Mouse (Mus musculus) frontal cortex, adult 2 months (tissue): ENCODE data around the gene Ccdc82. TPM values are rescaled to one million over a fixed set of nuclear protein-coding genes. Genes with fewer than 3 reads are reported as not detected.

Source experiments
- DNase-seq, 2 experiments: peaks; one replicate each; pipeline ENCODE4 v3.0.0; 2022; ENCODE audit warnings: low spot score in 1 of 2; ENCODE audit errors: extremely low spot score in 1 of 2
- polyA plus RNA-seq: library from polyadenylated mRNA; depleted of rRNA; stranded (reverse); fragments of >200 nt; gene quantifications from 2 replicates; pipeline ENCODE4 v1.2.3, GENCODE M21; 2012

Ccdc82 gene
- polyA plus RNA-seq, 1 experiment: 19.4 TPM

DNA sequence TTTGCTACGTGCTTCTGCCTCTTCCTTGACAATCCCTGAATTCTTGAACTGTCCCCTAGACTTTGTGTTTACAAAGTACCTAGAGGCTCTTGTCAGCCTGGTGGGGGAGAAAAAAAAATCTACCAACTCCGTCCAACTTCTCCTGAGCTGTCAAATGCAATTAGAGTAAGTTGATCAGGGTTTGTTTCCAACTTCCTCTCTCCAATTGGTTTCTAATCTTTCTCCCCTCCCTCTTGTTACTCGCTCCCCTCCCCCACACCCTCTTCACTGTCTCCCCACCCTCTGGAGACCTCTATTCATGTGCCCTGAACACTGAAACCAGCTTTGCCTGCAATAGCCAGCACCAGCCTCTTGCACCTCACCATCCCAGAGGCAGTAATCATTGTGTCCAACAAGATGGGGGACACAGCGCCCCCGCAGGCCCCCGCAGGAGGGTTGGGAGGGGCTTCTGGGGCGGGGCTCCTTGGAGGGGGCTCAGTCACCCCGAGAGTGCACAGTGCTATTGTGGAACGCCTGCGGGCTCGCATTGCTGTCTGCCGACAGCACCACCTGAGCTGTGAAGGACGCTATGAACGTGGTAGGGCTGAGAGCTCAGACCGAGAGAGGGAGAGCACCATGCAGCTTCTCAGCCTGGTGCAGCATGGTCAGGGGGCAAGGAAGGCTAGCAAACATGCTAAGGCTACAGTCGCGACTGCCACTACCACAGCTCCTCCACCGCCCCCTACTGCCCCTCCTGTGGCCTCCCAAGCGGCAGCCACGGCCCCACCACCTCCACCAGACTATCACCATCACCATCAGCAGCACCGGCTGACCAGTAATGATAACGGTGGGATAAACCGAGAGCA, 51.1 kb downstream of the Ccdc82 start, which contains the start of gene Maml2:
Gene Maml2, plus strand, starts transcription at position 290 of the 845 bp plus-strand sequence.
- DNase-seq: peak in 1 of 2 experiments; percentile 28

DNA sequence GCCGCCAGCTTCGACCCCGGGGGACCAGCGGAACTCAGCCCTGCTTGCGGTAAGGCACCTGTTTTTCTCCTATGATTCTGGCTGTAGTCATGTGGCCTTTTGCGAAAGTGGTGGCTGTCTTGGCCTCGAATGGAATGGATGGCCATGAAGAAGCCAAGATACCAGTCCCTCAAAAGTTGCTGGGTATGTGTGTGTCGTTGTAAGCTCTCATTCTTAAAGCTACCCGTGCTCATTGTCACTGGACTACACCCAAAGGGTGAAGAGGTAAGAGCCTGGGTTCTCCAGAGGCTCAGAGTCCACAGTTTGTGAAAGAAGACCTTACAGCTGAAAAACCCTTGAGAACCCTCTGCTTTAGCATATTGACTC, 51.7 kb downstream of the Ccdc82 start:
- DNase-seq: no peak

DNA sequence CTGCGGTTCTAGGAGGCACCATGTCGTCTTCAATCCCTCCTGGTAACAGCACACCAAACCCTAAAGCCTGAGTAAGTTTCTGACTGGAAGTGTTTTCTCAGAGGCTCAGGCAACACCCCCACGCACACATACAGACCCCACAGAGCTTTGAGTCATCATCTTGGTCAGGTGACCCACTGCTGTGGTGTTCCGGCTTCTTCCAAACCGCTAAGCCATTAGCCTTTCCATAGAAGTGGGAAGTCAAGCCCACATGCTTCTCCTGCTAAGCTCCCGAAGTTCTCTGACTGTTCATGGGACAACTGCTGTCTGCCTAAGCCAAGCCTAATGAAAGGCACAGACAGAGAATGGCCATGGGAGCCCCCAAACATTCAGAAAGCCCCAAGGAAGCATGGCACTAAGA, 52.4 kb downstream of the Ccdc82 start:
- DNase-seq: peak in 1 of 2 experiments; percentile 17

DNA sequence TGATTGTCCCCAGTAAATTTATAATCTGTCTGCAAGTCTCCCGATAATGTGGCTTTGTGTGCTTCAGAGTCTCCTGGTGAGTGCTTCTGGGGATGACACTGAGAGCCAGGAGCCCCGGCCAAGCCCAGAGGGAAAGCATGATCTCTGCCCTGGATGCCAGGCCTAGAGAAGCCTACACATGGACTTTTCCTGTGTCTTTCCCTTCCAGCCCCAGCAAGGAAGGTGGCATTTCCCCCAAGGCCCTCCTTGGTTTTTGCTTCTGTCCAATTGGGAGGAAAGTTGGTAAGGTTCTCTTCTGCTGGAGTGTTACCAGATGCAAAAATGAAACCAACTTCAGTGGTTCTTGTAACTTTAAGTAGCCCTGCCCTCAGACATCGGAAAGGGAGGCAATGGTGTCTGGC, 53.3 kb downstream of the Ccdc82 start:
- peak in 1 of 2 experiments; percentile 16 for DNase-seq

DNA sequence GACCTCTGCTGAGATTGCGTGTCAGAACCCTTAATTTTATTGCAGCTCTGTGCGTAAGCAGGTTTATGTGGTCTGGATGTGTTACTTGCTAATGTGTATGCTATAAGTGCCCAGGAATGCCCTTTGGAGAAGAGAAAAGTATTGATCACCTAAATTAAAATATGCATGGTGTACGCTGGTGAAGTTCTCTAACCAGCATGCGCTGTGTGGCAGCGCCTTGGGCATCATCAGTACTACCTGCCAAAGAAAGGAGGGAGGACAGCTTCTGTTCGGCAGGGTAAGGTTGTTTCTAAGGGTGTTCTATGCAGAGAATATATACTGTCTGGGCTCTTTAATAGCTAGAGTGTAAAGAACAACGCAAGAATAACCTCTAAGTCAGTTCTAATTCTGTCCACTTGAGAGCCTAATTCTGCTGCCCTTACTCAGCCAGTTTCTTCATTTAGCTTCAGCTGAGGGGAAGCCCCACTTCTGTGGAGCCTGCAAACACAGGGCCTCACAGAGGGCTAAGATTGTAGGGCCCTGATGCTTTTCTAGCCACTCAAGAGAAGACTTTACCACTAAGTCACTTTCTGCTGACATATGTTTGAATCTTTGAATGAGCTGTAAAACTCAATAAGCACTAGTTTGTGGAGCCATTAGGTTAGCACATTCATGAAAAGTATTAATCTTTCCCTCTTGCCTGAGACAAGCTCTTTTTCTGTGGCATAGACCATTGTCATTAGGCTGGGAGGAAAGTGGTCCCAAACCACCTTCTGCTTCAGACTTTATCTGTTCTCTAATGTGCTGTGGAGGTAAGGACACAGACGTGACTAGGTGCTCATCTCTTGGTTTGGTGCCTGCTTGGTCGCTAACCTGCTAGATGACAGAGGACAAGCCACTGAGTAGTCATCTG, 54.4 kb downstream of the Ccdc82 start:
- DNase-seq: no peak

DNA sequence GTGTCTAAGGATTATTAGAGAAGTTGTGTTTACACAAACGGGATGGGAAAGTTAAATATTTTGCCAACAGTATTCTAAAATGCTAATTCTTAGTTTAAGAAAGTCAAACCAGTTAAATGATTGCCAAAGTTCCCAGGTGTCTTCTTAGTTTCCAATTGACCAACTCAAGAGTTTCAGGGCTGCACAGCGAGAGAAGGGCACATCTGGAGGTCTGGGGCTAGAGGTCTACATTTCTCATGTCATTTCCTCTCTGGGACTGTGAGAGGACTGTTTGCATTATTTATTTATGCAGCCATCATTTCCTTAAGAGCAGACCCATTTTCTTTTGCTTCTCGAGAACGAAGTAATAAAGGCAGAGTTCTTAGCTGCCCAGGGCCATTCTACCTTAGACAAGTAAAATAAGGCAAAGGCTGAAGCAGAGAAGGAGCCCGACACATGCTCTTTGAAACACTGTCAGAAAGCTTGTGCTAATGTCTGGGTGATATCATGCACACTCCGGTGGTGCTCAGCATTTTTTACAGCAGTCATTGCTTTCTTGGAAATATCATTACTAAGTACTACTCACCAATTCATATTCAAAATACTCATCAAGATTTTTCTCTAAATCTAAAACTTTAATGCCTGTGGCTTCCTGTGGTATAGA, 55.5 kb downstream of the Ccdc82 start:
- no peak for DNase-seq

DNA sequence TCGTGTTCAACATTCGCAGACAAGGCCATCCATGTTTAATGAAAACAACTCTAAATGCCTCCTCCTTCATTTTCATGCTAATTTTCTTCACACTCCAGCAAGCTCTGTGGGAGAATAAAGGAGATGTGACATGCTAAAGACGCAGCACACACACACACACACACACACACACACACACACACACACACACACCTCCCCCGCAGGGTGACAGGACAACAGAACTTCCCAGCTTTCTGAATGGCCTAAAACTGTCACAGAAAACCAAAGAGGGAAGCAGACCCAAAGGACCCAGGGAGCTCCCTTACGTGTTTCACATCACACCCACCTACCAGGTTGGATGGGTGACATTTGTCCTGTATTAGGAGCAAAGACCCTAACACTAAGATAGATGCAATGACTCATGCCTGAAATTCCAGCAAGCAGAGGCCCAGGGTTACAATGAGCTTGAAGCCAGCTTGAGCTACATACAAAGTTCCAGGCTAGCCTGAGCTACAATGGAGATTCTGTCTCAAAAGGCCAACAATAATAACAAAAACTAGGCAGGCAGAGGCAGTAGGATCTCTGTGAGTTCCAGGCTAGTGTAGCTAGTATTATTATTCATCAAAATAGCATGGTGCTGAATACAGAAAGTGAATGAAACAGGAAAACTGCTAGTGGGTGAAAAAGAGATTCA, 56.5 kb downstream of the Ccdc82 start:
- no peak for DNase-seq

DNA sequence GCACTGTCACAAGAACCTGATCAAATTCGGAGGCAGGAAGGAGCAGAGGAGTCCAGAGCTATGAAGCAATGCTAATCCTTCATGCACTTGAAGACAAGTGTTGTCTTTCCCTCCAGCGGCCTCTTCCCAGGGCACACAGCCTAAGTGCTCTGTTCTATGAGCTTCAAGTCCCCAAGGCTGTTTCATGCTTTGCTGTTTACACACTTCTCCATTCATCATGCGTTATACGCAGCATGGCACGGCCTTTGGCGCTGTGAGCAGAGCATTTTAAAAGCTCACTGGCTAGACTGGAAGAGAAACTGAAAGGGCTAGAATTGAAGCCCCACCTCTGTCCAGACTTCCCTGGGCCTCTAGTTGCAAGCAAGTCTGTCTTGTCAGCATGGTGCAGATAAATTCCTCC, 57.2 kb downstream of the Ccdc82 start:
- no peak for DNase-seq

DNA sequence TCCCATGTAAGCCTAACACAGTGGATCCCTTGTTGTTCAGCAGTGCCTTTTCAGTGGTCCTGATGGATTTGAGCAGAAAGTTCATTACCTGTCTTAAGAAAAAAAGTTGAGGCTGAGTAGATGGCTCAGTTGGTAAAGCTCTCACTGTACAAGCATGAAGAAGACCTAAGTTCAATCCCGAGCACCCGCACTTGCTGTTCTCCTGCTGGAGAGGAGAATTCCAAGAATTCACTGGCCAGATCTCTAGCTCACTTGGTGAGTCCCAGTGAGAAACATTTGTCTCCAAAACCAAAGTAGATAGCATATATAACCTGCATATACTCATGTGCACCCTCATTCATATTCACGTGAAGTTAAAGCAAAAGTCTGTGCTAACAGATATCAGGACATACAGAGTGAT, 59.7 kb downstream of the Ccdc82 start:
- DNase-seq: no peak

DNA sequence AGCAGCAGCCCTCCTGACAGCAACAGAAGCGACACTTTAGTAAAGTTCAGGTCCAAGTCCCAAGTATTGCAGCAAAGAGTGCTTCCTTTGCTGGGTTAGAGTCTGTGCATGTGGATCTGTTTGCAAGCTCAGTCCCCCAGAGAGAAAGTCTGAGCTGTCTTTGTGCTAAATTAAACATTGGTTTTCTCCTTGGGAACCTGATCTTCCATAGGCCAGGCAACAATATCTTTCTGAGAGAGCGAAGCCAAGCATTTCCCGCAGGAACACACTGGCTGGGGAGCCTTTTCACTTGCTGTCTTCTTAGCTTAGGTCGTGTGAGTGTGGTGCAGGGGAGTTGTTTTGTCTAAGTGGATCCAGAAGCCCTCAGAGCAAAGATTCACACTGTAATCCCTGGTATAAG, 60.5 kb downstream of the Ccdc82 start:
- DNase-seq: no peak

DNA sequence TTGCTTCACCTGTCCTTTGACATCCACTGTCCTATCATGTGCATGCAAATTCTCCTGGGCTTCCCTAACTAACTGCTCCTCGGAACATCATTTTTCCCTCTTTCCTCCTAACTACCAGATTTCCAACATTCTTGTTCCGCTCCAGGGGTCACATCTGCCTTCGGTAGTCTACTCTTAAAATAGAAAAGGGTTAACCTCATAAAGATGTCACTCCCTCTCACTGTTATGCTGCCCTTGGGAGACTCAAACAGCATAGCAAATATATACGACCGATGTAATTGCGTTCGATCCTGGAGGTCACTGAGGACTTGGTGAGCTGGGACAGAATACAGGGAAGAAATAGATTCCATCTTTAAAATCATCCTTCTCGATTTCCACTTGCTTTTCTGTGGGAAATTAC, 62.0 kb downstream of the Ccdc82 start:
- DNase-seq: no peak

DNA sequence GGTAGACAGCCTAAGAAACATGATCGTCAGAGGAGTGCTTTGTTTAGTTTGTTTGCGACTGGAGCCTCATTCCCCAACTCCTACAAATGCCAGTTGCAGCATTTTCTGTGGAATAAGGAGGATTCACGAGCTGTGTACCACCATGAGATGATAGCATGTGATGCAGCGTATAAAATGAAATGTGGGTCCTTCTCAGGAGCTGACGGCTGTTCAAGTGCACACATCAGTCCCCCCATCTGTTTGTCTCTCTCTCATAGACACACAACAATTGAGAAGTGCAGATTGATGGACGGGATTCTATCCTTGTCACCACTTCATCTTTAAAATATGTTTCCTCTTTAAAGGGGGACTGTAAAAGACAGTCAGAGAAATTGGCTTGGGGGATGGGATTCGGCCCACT, 63.1 kb downstream of the Ccdc82 start:
- DNase-seq: no peak

DNA sequence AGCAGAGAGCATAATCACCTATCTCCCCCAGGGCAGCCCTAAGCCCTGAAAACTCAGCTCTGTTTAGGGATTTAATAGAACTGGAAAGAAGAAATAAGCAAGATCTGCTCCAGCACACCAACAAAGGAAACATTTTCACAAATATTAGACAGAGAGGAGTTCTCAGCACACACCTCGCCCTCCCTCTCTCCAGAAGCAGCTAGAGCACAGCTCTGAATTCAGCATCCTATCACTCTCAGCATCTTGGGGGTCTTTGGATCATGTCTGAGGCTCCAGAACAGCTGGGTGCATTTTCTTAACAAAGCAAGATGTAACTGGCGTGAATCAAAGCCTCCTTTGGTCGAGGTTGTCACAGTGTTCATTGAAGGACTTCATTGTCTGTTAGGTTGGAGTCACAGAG, 63.5 kb downstream of the Ccdc82 start:
- DNase-seq: no peak

DNA sequence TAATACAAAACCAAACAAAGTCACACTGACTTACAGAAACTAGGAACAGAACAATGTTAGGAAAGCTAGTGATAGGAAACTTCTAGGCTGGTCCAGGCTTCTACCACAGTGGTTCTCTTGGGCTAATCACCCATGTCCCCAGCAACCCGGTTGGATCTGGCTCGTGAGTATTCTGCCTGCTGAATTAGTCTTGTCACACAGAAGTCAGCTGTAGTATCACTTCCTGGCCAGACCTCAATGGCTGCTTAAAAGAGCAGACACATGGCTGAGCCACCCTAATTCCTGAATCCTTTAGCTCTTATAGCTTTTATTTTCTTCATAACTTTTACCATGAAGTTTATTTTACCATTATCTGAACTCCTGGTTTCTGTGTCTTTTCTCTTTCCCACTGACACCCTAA, 64.3 kb downstream of the Ccdc82 start:
- no peak for DNase-seq

DNA sequence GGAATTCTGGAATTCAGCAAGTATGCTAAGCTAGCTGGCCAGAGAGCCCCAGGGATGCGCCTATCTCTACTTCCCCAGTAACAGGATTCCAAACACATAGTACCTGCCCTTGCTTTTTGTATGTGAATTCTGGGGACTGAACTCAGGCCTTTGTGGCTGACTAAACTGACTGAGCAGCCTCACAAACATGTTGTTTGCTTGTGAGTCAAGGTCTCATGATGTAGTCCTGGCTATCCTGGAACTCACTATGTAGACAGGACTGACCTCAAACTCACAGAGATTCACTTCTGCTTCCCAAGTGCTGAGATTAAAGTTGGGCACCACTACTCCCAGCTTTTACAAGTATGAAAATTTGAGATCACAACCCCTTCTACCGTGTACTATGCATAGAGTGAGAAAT, 67.2 kb downstream of the Ccdc82 start:
- no peak for DNase-seq

DNA sequence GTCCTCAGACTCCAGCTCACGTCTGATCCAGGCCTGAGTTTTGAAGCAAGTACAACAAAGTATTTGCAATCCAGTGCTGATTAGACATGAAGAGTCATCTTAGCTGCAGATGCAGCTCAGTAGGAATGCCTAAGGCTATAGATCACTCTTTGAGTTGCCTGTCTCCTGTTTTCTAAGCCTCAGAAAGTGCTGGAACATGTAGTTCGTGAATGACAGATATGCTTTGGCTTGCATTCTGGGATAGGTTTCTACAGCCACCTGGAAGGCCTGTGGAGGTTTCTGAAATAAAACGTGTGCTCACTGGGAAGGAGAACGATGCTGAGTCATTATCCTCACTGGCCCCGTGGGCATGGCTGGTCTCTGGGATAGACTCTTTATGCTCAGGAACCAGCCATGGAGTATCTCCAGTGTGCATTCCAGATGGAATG, 67.8 kb downstream of the Ccdc82 start:
- DNase-seq: no peak

DNA sequence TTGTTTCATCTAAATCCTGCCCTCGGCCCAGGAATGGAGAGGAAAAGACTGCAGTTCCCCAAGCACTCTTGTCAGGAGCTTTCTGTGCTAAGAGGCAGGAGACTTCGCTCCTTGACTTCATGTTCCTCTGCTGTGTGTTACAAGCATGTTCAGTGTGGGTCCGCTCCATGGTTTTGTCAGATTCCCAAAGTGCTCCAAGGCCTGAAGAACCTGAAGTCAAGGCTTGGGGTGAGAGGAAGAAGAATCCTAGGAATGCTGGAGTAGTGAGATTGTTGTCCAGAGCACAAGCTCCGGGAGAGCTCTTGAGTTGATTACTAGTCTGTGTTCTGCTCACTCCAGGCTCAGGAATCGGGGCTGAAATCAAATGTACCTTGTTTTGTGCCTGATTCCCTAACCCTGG, 68.6 kb downstream of the Ccdc82 start:
- DNase-seq: no peak

DNA sequence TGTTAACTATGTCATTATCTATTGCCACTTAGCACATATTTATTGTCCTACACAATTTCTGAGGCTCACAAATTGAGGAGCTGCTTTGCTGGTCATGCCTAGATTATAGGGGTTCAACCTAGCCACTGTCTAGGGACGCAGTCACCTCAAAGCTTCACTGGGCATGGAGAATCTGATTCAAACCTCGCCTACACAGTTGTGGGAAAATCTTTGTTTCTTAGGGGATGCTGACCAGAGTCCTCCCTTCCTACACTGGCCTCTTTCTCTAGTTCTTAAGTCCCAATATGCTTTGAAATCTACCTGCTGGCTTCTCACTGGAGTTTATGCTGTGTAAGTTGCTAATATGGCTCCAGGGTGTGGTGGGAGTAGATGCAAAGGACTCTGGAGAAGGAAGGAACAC, 72.8 kb downstream of the Ccdc82 start:
- no peak for DNase-seq

DNA sequence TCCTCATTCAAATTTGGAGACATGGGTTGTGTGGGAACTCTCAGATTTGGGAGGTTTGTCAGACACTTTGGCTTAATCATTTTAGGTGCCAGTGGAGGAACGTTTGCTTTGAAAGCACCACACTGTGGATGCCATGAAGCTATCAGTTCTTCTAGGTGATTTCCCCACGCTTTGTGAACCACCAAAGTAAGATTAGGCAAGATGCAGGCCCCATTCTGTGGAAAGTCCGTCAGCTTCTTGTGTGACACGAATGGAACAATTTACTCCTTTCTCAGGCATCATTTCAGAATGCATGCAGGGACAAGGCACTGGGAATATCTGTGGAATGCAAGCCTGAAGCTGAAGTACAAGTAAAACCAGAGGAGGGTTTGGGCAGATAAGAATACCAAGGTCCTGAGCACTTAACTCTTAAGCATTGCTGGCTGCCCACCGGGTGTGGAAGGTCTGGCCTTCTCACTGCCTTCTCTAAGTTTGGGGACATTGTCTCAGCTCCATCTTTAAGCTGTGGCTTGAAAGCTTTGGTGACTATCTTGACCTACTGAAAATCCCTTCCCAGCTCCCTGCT, 74.1 kb downstream of the Ccdc82 start:
- DNase-seq: no peak

DNA sequence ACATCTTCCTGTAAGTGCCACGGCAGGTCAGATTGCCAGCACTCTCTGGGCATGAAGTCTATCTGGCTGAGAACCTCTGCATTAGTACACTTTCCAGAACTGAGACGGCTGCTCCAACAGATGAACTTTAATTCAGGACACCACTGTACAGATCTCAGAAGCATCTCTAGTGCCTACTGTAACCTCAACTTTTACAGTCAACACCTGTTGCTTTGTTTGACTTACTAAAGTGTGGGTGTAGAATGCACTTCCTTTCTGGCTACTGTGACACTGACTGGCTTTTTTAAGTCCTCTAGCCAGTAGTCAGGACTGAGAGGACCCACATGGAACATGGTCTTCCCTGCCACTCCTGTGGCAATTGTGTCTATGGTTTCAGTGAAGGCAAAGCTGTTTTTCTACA, 76.3 kb downstream of the Ccdc82 start:
- DNase-seq: no peak
